Mouse (Mus musculus): ENCODE data around the gene 4930407I10Rik. TPM values are rescaled to one million over a fixed set of nuclear protein-coding genes. Genes with fewer than 3 reads are reported as not detected.
A peak's percentile ranks its signal among the peaks of the same experiment; 100 is the strongest.

Gene 4930407I10Rik
- polyA plus RNA-seq, 2 experiments, result 0.06 TPM; not detected in 1

DNA sequence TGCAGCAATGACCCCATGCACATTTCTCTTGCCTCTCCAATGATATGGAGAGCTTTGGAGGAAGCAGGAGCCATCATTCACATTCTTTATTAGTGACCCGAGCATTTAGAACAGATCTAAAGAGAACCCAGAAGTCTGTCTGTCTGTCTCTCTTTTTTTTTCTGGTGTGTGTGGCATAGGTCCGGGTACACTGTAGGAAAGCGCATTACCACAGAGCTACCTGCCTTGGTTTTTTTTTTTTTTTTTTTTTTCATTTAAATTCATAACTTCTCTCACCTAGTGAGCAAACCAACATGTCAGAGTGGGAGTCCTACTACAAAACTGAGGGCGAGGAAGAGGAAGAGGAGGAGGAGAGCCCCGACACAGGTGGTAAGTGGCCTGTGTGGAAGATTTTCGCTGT, 42.1 kb upstream of the 4930407I10Rik start:
- no peak for DNase-seq (ENCODE audit: low spot score)
- peak overlapping the region; percentile 80 for H3K4me2 ChIP-seq (replicated peaks; ENCODE audit: low read depth, low read length, severe bottlenecking)
- H3K9me3 ChIP-seq (ENCODE audit: control insufficient read depth, low read length), result no peaks in the 10 kb centered on the region
- no peak overlapping the region for H3K27ac ChIP-seq (replicated peaks; ENCODE audit: low read depth, low read length)
- H3K36me3 ChIP-seq (ENCODE audit: control insufficient read depth, insufficient read depth, low read length), result peaks cover 27% of the 10 kb centered on the region
- H3K9ac ChIP-seq (ENCODE audit: low read depth, low read length, severe bottlenecking), result peak overlapping the region; percentile 49
- TF ChIP-seq POLR2A (IDR thresholded peaks at IDR 0.05; ENCODE audit: borderline replicate concordance, extremely low read depth, insufficient read depth, insufficient read length), result no peak
- 16% methylated on average over 6 of the region's 6 CpGs for WGBS
- no peak for ATAC-seq (ENCODE audit: low FRiP score, low read depth)
- H3K4me1 ChIP-seq (ENCODE audit: control insufficient read depth, insufficient read depth, low read length), result peaks cover 10% of the 10 kb centered on the region; the same call in 1 of the 2 replicates
- H3K27me3 ChIP-seq (ENCODE audit: control insufficient read depth, insufficient read depth, low read length), result no peaks in the 10 kb centered on the region
- peak overlapping the region; percentile 94 for H3K4me3 ChIP-seq (replicated peaks; ENCODE audit: low read length)

DNA sequence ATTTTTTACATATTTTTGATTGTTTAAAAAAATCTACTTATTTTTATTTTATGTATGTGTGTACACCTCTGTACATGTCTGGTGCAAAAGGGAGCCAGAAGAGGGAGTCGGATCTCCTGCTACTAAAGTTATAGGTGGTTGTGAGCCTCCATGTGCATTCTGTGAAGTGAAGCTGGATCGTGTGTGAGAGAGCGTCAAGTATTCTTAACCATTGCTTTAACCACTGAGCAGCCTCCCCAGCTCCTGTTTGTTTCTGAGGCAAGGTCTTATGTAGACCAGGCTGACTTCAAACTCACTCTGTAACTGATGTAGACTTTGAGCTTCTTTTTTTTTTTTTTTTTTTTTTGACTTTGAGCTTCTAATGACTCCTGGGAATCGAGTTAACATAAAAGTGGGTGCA, 41.5 kb upstream of the 4930407I10Rik start:
- Histone ChIP-seq H3K36me3 (ENCODE audit: control insufficient read depth, insufficient read depth, low read length) (peaks cover 27% of the 10 kb centered on the region), H3K9me3 (ENCODE audit: control insufficient read depth, low read length) (no peaks in the 10 kb centered on the region), H3K4me1 (ENCODE audit: control insufficient read depth, insufficient read depth, low read length) (peaks cover 10% of the 10 kb centered on the region; the same call in 1 of the 2 replicates), H3K27me3 (ENCODE audit: control insufficient read depth, insufficient read depth, low read length) (no peaks in the 10 kb centered on the region), H3K4me3 (replicated peaks; ENCODE audit: low read length) (no peak overlapping the region), H3K9ac (ENCODE audit: low read depth, low read length, severe bottlenecking) (no peak overlapping the region), H3K27ac (replicated peaks; ENCODE audit: low read depth, low read length) (no peak overlapping the region), H3K4me2 (replicated peaks; ENCODE audit: low read depth, low read length, severe bottlenecking) (no peak overlapping the region)
- WGBS, result 65% methylated on average over 4 of the region's 4 CpGs
- DNase-seq (ENCODE audit: low spot score) (no peak), ATAC-seq (ENCODE audit: low FRiP score, low read depth) (no peak)
- no peak for TF ChIP-seq POLR2A (IDR thresholded peaks at IDR 0.05; ENCODE audit: borderline replicate concordance, extremely low read depth, insufficient read depth, insufficient read length)

DNA sequence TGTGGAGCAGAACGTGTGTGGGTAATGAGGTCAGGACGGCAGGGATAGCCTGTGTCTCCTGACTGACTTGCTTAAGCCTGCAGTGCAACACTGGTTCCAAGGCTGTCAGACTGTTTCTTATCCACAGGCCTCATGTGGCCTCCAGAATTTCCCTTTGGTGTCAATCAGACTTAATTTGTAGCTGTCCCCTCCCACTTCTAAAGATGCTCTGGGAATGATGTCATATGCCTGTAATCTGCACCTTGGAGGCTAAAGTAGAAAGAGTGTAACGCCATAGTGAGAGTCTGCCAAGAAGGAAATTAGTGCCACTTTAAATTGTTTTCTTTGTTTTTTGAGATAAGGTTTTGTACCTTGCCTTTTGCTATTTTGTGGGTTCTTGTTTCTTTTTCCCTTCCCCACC, 39.7 kb upstream of the 4930407I10Rik start:
- no peaks in the 10 kb centered on the region for H3K27me3 ChIP-seq (ENCODE audit: control insufficient read depth, insufficient read depth, low read length)
- H3K4me1 ChIP-seq (ENCODE audit: control insufficient read depth, insufficient read depth, low read length), result peaks cover 10% of the 10 kb centered on the region; the same call in 1 of the 2 replicates
- DNase-seq (ENCODE audit: low spot score), result no peak
- no peak overlapping the region for H3K9ac ChIP-seq (ENCODE audit: low read depth, low read length, severe bottlenecking)
- no peak for ATAC-seq (ENCODE audit: low FRiP score, low read depth)
- H3K27ac ChIP-seq (replicated peaks; ENCODE audit: low read depth, low read length), result no peak overlapping the region
- no peaks in the 10 kb centered on the region for H3K9me3 ChIP-seq (ENCODE audit: control insufficient read depth, low read length)
- H3K4me2 ChIP-seq (replicated peaks; ENCODE audit: low read depth, low read length, severe bottlenecking), result no peak overlapping the region
- 85% methylated on average over 3 of the region's 3 CpGs for WGBS
- H3K36me3 ChIP-seq (ENCODE audit: control insufficient read depth, insufficient read depth, low read length), result peaks cover 45% of the 10 kb centered on the region
- no peak for TF ChIP-seq POLR2A (IDR thresholded peaks at IDR 0.05; ENCODE audit: borderline replicate concordance, extremely low read depth, insufficient read depth, insufficient read length)
- no peak overlapping the region for H3K4me3 ChIP-seq (replicated peaks; ENCODE audit: low read length)

DNA sequence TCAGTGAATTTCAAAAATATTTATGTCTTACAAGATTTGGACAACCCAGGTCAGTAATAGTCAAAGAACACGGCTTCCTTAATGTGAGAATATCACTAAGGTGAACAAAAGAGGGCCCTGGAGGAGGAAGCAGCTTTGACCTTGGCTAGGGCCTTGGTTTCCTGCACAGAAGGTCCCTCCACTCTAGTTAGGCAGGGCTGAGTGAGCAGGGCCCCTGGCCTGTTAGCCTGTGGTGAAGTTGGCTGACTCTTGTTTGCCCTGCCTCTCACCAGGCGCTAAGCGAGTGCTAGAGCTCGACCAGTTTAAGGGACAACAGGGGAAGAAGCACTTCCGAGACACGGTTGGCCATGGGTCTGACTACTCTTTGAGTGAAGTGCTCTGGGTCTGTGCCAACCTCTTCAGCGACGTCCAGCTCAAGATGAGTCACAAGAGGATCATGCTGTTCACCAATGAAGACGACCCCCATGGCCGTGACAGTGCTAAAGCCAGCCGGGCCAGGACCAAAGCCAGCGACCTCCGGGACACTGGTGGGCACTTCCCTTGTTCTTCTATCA, 36.3 kb upstream of the 4930407I10Rik start:
- TF ChIP-seq POLR2A (IDR thresholded peaks at IDR 0.05; ENCODE audit: borderline replicate concordance, extremely low read depth, insufficient read depth, insufficient read length), result no peak
- Histone ChIP-seq H3K27me3 (ENCODE audit: control insufficient read depth, insufficient read depth, low read length) (no peaks in the 10 kb centered on the region), H3K4me2 (replicated peaks; ENCODE audit: low read depth, low read length, severe bottlenecking) (no peak overlapping the region), H3K4me1 (ENCODE audit: control insufficient read depth, insufficient read depth, low read length) (no peaks in the 10 kb centered on the region), H3K27ac (replicated peaks; ENCODE audit: low read depth, low read length) (no peak overlapping the region), H3K36me3 (ENCODE audit: control insufficient read depth, insufficient read depth, low read length) (peaks cover 77% of the 10 kb centered on the region), H3K4me3 (replicated peaks; ENCODE audit: low read length) (no peak overlapping the region), H3K9ac (ENCODE audit: low read depth, low read length, severe bottlenecking) (no peak overlapping the region), H3K9me3 (ENCODE audit: control insufficient read depth, low read length) (no peaks in the 10 kb centered on the region)
- ATAC-seq (ENCODE audit: low FRiP score, low read depth), result no peak
- no peak for DNase-seq (ENCODE audit: low spot score)
- 93% methylated on average over 13 of the region's 13 CpGs for WGBS

DNA sequence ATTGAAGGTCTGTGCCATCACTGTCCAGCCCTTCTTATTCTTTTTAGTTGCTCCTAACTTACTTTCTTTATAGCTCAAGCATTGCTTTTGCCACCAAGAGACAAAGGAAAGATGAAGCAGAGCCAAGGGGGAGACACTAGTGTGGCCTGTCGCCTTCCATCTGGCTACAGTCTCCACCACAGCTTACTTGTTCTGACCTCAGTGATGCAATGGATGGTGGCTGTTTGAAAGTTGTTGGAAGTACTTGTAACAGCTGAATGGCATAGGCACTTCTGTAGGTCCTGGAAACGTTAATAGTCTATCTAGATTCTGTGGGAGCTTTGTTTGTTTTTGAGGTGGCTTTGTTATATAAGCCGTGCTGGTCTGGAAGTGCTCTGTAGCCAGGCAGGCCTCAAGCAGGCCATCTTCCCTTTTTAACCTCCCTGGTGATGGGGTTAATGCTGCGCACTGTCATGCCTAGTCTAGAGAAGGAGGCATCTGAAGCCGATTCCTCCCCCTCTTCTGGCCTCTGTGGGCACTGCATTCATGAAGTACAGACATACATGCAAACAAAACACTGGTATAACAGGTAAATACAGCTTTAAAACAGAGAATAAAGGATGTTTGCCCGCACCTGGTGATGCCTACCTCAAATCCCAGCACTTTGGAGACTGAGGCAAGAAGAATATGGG, 34.9 kb upstream of the 4930407I10Rik start:
- Histone ChIP-seq H3K4me1 (ENCODE audit: control insufficient read depth, insufficient read depth, low read length) (no peaks in the 10 kb centered on the region), H3K4me3 (replicated peaks; ENCODE audit: low read length) (no peak overlapping the region), H3K4me2 (replicated peaks; ENCODE audit: low read depth, low read length, severe bottlenecking) (no peak overlapping the region), H3K9ac (ENCODE audit: low read depth, low read length, severe bottlenecking) (no peak overlapping the region), H3K27ac (replicated peaks; ENCODE audit: low read depth, low read length) (no peak overlapping the region), H3K9me3 (ENCODE audit: control insufficient read depth, low read length) (no peaks in the 10 kb centered on the region), H3K36me3 (ENCODE audit: control insufficient read depth, insufficient read depth, low read length) (peaks cover 87% of the 10 kb centered on the region), H3K27me3 (ENCODE audit: control insufficient read depth, insufficient read depth, low read length) (no peaks in the 10 kb centered on the region)
- DNase-seq (ENCODE audit: low spot score) (no peak), ATAC-seq (ENCODE audit: low FRiP score, low read depth) (no peak)
- 90% methylated on average over 6 of the region's 6 CpGs for WGBS
- TF ChIP-seq POLR2A (IDR thresholded peaks at IDR 0.05; ENCODE audit: borderline replicate concordance, extremely low read depth, insufficient read depth, insufficient read length), result no peak

Data from limb, embryonic 14.5 days (tissue).